Mouse (Mus musculus): ENCODE data around the gene Ttll6. TPM values are rescaled to one million over a fixed set of nuclear protein-coding genes. Genes with fewer than 3 reads are reported as not detected.

The Ttll6 gene
- polyA plus RNA-seq, 1 experiment from 2014 or later = 0.04 TPM

DNA sequence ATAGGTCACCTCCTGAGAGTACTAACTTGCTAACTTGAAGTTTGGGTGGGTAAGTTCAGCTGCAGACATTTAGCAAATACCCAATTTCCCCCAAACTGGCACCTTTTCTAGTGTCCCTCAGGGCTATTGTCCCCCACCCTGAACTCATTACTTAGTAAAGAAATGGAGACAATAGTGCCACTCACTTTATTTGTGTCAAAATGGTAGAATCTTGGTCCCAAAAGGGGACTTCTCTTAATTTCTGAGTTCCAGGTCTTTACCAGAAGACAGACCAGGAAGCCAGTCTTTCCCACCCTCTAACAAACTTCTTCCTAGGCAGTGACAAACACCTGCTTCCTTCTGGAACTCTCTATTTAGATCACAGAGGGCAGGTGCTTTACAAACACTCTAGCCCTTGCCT, 68.2 kb downstream of the Ttll6 start:
- H3K4me1 ChIP-seq (replicated peaks) = no peaks in the 10 kb centered on the region
- H3K4me2 ChIP-seq (replicated peaks) = no peak overlapping the region
- no peak overlapping the region for H3K4me3 ChIP-seq (replicated peaks)
- no peak for ATAC-seq
- no peaks in the 10 kb centered on the region for H3K36me3 ChIP-seq
- H3K9ac ChIP-seq (replicated peaks) = no peak overlapping the region
- peaks cover 100% of the 10 kb centered on the region for H3K27me3 ChIP-seq
- H3K9me3 ChIP-seq = no peaks in the 10 kb centered on the region
- H3K27ac ChIP-seq = no peak overlapping the region

- Histone ChIP-seq H3K4me3 (replicated peaks) (no peak overlapping the region), H3K27ac (no peak overlapping the region), H3K4me1 (replicated peaks) (no peaks in the 10 kb centered on the region), H3K27me3 (peaks cover 100% of the 10 kb centered on the region), H3K9ac (replicated peaks) (no peak overlapping the region), H3K4me2 (replicated peaks) (no peak overlapping the region), H3K36me3 (no peaks in the 10 kb centered on the region), H3K9me3 (no peaks in the 10 kb centered on the region)
- WGBS = 2% methylated on average over 14 of the region's 14 CpGs
- ATAC-seq = no peak
Measured at GRCm38 (mm10) chr11:96202401-96203081, 69.0 kb downstream of the Ttll6 start.

GRCm38 (mm10) chr11:96203182-96203788, 69.7 kb downstream of the Ttll6 start:
- no peak overlapping the region for H3K9ac ChIP-seq (replicated peaks)
- under 1% methylated on average over 37 of the region's 37 CpGs for WGBS
- H3K4me3 ChIP-seq (replicated peaks) = no peak overlapping the region
- H3K27ac ChIP-seq = no peak overlapping the region
- H3K9me3 ChIP-seq = no peaks in the 10 kb centered on the region
- H3K4me1 ChIP-seq (replicated peaks) = no peaks in the 10 kb centered on the region
- no peak overlapping the region for H3K4me2 ChIP-seq (replicated peaks)
- no peaks in the 10 kb centered on the region for H3K36me3 ChIP-seq
- no peak for ATAC-seq
- H3K27me3 ChIP-seq = peaks cover 100% of the 10 kb centered on the region

GRCm38 (mm10) chr11:96203789-96204186, 70.2 kb downstream of the Ttll6 start:
- no peaks in the 10 kb centered on the region for H3K36me3 ChIP-seq
- no peak overlapping the region for H3K4me2 ChIP-seq (replicated peaks)
- H3K27me3 ChIP-seq = peaks cover 100% of the 10 kb centered on the region
- H3K9me3 ChIP-seq = no peaks in the 10 kb centered on the region
- H3K4me1 ChIP-seq (replicated peaks) = no peaks in the 10 kb centered on the region
- no peak overlapping the region for H3K9ac ChIP-seq (replicated peaks)
- H3K4me3 ChIP-seq (replicated peaks) = no peak overlapping the region
- no peak overlapping the region for H3K27ac ChIP-seq
- ATAC-seq = no peak
- WGBS = under 1% methylated on average over 16 of the region's 16 CpGs

DNA sequence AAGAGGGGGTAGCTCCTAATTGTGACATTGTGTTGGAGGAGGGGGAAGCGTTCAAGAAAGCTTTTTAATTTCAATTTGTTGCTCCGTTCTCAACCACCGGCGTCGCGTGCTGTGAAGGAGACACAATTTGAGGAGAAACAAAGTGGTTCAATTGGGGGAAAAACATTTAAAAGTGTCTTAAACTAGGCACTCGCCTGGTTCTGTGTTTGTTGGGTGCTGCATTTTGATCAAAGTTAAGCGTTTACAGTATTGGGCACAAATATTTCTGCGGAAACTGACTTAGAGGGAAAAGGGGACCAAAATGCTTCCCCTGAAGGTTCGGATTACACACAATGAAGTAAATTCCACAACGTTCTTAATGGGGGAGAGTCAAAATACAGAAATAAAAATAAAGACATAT, 70.8 kb downstream of the Ttll6 start:
- H3K9me3 ChIP-seq = no peaks in the 10 kb centered on the region
- no peak overlapping the region for H3K4me2 ChIP-seq (replicated peaks)
- ATAC-seq = no peak
- H3K4me1 ChIP-seq (replicated peaks) = no peaks in the 10 kb centered on the region
- H3K9ac ChIP-seq (replicated peaks) = no peak overlapping the region
- WGBS = 2% methylated on average over 11 of the region's 11 CpGs
- peaks cover 100% of the 10 kb centered on the region for H3K27me3 ChIP-seq
- H3K36me3 ChIP-seq = no peaks in the 10 kb centered on the region
- no peak overlapping the region for H3K4me3 ChIP-seq (replicated peaks)
- no peak overlapping the region for H3K27ac ChIP-seq

GRCm38 (mm10) chr11:96205426-96206131, 72.0 kb downstream of the Ttll6 start:
- Histone ChIP-seq H3K27me3 (peaks cover 99% of the 10 kb centered on the region), H3K27ac (no peak overlapping the region), H3K9ac (replicated peaks) (no peak overlapping the region), H3K9me3 (no peaks in the 10 kb centered on the region), H3K4me1 (replicated peaks) (no peaks in the 10 kb centered on the region), H3K36me3 (no peaks in the 10 kb centered on the region), H3K4me3 (replicated peaks) (no peak overlapping the region), H3K4me2 (replicated peaks) (no peak overlapping the region)
- 4% methylated on average over 15 of the region's 15 CpGs for WGBS
- no peak for ATAC-seq

Other genes starting within 250 kb of the Ttll6 start
- not detected in 2 replicates for gene B4galnt2, start 218.9 kb upstream of the Ttll6 start, polyA plus RNA-seq (2015; fragmentation: Nextera tagmentation; extraction: Ambion mirVana)
- 40.2 and 40.6 TPM in 2 replicates for gene Igf2bp1, start 127.8 kb upstream of the Ttll6 start, polyA plus RNA-seq (2015; fragmentation: Nextera tagmentation; extraction: Ambion mirVana)
- not detected in 2 replicates for gene Gip, start 109.2 kb upstream of the Ttll6 start, polyA plus RNA-seq (2015; fragmentation: Nextera tagmentation; extraction: Ambion mirVana)
- gene Snf8, start 98.9 kb upstream of the Ttll6 start, polyA plus RNA-seq (2015; fragmentation: Nextera tagmentation; extraction: Ambion mirVana) = 133 and 142 TPM in 2 replicates
- gene Ube2z, start 68.4 kb upstream of the Ttll6 start, polyA plus RNA-seq (2015; fragmentation: Nextera tagmentation; extraction: Ambion mirVana) = 28.9 and 34.0 TPM in 2 replicates
- 423 and 443 TPM in 2 replicates for gene Atp5g1, start 58.1 kb upstream of the Ttll6 start, polyA plus RNA-seq (2015; fragmentation: Nextera tagmentation; extraction: Ambion mirVana)
- not detected in 2 replicates for gene Calcoco2, start 21.8 kb upstream of the Ttll6 start, polyA plus RNA-seq (2015; fragmentation: Nextera tagmentation; extraction: Ambion mirVana)
- not detected in 2 replicates for gene Hoxb13, start 60.5 kb downstream of the Ttll6 start, polyA plus RNA-seq (2015; fragmentation: Nextera tagmentation; extraction: Ambion mirVana)
- gene Hoxb9, start 137.7 kb downstream of the Ttll6 start, polyA plus RNA-seq (2015; fragmentation: Nextera tagmentation; extraction: Ambion mirVana) = not detected in 2 replicates
- not detected in 2 replicates for gene Hoxb8, start 148.1 kb downstream of the Ttll6 start, polyA plus RNA-seq (2015; fragmentation: Nextera tagmentation; extraction: Ambion mirVana)
- gene Hoxb7, start 152.8 kb downstream of the Ttll6 start, polyA plus RNA-seq (2015; fragmentation: Nextera tagmentation; extraction: Ambion mirVana) = not detected in 2 replicates
- gene Hoxb6, start 158.7 kb downstream of the Ttll6 start, polyA plus RNA-seq (2015; fragmentation: Nextera tagmentation; extraction: Ambion mirVana) = not detected in 2 replicates
- gene Hoxb5, start 169.6 kb downstream of the Ttll6 start, polyA plus RNA-seq (2015; fragmentation: Nextera tagmentation; extraction: Ambion mirVana) = 0.08 TPM in 1 of 2 replicates, not detected in the other
- gene Hoxb4, start 184.5 kb downstream of the Ttll6 start, polyA plus RNA-seq (2015; fragmentation: Nextera tagmentation; extraction: Ambion mirVana) = not detected in 2 replicates
- gene Hoxb3, start 189.5 kb downstream of the Ttll6 start, polyA plus RNA-seq (2015; fragmentation: Nextera tagmentation; extraction: Ambion mirVana) = 0.11 TPM in 1 of 2 replicates, not detected in the other
- 0.19 and 0.28 TPM in 2 replicates for gene Hoxb2, start 216.7 kb downstream of the Ttll6 start, polyA plus RNA-seq (2015; fragmentation: Nextera tagmentation; extraction: Ambion mirVana)
- gene Hoxb1, start 232.0 kb downstream of the Ttll6 start, polyA plus RNA-seq (2015; fragmentation: Nextera tagmentation; extraction: Ambion mirVana) = not detected in 2 replicates